Mouse (Mus musculus): Measurements from ENCODE around the gene Serpina3j. TPM values are rescaled to one million over a fixed set of nuclear protein-coding genes. Genes with fewer than 3 reads are reported as not detected.

Gene Serpina3j
- polyA plus RNA-seq, 2 experiments, result 0.36 to 0.72 TPM

- Histone ChIP-seq H3K4me2 (replicated peaks; ENCODE audit: low read depth, low read length, severe bottlenecking) (no peak overlapping the region), H3K4me3 (replicated peaks; ENCODE audit: low read length) (no peak overlapping the region), H3K27me3 (ENCODE audit: control insufficient read depth, insufficient read depth, low read length) (no peaks in the 10 kb centered on the region), H3K36me3 (ENCODE audit: control insufficient read depth, insufficient read depth, low read length) (no peaks in the 10 kb centered on the region), H3K27ac (replicated peaks; ENCODE audit: low read depth, low read length) (no peak overlapping the region), H3K9ac (ENCODE audit: low read depth, low read length, severe bottlenecking) (no peak overlapping the region), H3K9me3 (ENCODE audit: control insufficient read depth, low read length) (no peaks in the 10 kb centered on the region), H3K4me1 (ENCODE audit: control insufficient read depth, insufficient read depth, low read length) (no peaks in the 10 kb centered on the region)
- DNase-seq (ENCODE audit: low spot score), result no peak
- TF ChIP-seq POLR2A (IDR thresholded peaks at IDR 0.05; ENCODE audit: borderline replicate concordance, extremely low read depth, insufficient read depth, insufficient read length), result no peak
- ATAC-seq (ENCODE audit: low FRiP score, low read depth), result no peak
Measured at GRCm38 (mm10) chr12:104288336-104288735, 26.0 kb upstream of the Serpina3j start.

- Histone ChIP-seq H3K4me3 (replicated peaks; ENCODE audit: low read length) (no peak overlapping the region), H3K9me3 (ENCODE audit: control insufficient read depth, low read length) (no peaks in the 10 kb centered on the region), H3K36me3 (ENCODE audit: control insufficient read depth, insufficient read depth, low read length) (no peaks in the 10 kb centered on the region), H3K9ac (ENCODE audit: low read depth, low read length, severe bottlenecking) (no peak overlapping the region), H3K27me3 (ENCODE audit: control insufficient read depth, insufficient read depth, low read length) (no peaks in the 10 kb centered on the region), H3K4me1 (ENCODE audit: control insufficient read depth, insufficient read depth, low read length) (no peaks in the 10 kb centered on the region), H3K4me2 (replicated peaks; ENCODE audit: low read depth, low read length, severe bottlenecking) (no peak overlapping the region), H3K27ac (replicated peaks; ENCODE audit: low read depth, low read length) (no peak overlapping the region)
- no peak for TF ChIP-seq POLR2A (IDR thresholded peaks at IDR 0.05; ENCODE audit: borderline replicate concordance, extremely low read depth, insufficient read depth, insufficient read length)
- ATAC-seq (ENCODE audit: low FRiP score, low read depth), result no peak
- WGBS, result 45% methylated on average over 4 of the region's 4 CpGs
- DNase-seq (ENCODE audit: low spot score), result no peak
Measured at GRCm38 (mm10) chr12:104289872-104290271, 24.5 kb upstream of the Serpina3j start.

GRCm38 (mm10) chr12:104293963-104294362 lies 20.4 kb upstream of the Serpina3j start:
- Histone ChIP-seq H3K4me3 (replicated peaks; ENCODE audit: low read length) (no peak overlapping the region), H3K9ac (ENCODE audit: low read depth, low read length, severe bottlenecking) (no peak overlapping the region), H3K9me3 (ENCODE audit: control insufficient read depth, low read length) (no peaks in the 10 kb centered on the region), H3K4me1 (ENCODE audit: control insufficient read depth, insufficient read depth, low read length) (no peaks in the 10 kb centered on the region), H3K27ac (replicated peaks; ENCODE audit: low read depth, low read length) (no peak overlapping the region), H3K27me3 (ENCODE audit: control insufficient read depth, insufficient read depth, low read length) (no peaks in the 10 kb centered on the region), H3K4me2 (replicated peaks; ENCODE audit: low read depth, low read length, severe bottlenecking) (no peak overlapping the region), H3K36me3 (ENCODE audit: control insufficient read depth, insufficient read depth, low read length) (no peaks in the 10 kb centered on the region)
- DNase-seq (ENCODE audit: low spot score) (no peak), ATAC-seq (ENCODE audit: low FRiP score, low read depth) (no peak)
- no peak for TF ChIP-seq POLR2A (IDR thresholded peaks at IDR 0.05; ENCODE audit: borderline replicate concordance, extremely low read depth, insufficient read depth, insufficient read length)
- WGBS, result 86% methylated on average over 2 of the region's 2 CpGs

- Histone ChIP-seq H3K36me3 (ENCODE audit: control insufficient read depth, insufficient read depth, low read length) (no peaks in the 10 kb centered on the region), H3K27ac (replicated peaks; ENCODE audit: low read depth, low read length) (no peak overlapping the region), H3K4me2 (replicated peaks; ENCODE audit: low read depth, low read length, severe bottlenecking) (no peak overlapping the region), H3K9ac (ENCODE audit: low read depth, low read length, severe bottlenecking) (no peak overlapping the region), H3K4me3 (replicated peaks; ENCODE audit: low read length) (no peak overlapping the region), H3K4me1 (ENCODE audit: control insufficient read depth, insufficient read depth, low read length) (no peaks in the 10 kb centered on the region), H3K27me3 (ENCODE audit: control insufficient read depth, insufficient read depth, low read length) (no peaks in the 10 kb centered on the region), H3K9me3 (ENCODE audit: control insufficient read depth, low read length) (no peaks in the 10 kb centered on the region)
- no peak for ATAC-seq (ENCODE audit: low FRiP score, low read depth)
- DNase-seq (ENCODE audit: low spot score), result no peak
- WGBS, result 87% methylated on average over 2 of the region's 2 CpGs
- TF ChIP-seq POLR2A (IDR thresholded peaks at IDR 0.05; ENCODE audit: borderline replicate concordance, extremely low read depth, insufficient read depth, insufficient read length), result no peak
Measured at GRCm38 (mm10) chr12:104298049-104298448, 16.3 kb upstream of the Serpina3j start.

GRCm38 (mm10) chr12:104305991-104306390 lies 8.4 kb upstream of the Serpina3j start:
- H3K9me3 ChIP-seq (ENCODE audit: control insufficient read depth, low read length), result no peaks in the 10 kb centered on the region
- no peaks in the 10 kb centered on the region for H3K27me3 ChIP-seq (ENCODE audit: control insufficient read depth, insufficient read depth, low read length)

GRCm38 (mm10) chr12:104322454-104322853 lies 8.1 kb downstream of the Serpina3j start:
- Histone ChIP-seq H3K9me3 (ENCODE audit: control insufficient read depth, low read length) (no peaks in the 10 kb centered on the region), H3K4me1 (ENCODE audit: control insufficient read depth, insufficient read depth, low read length) (no peaks in the 10 kb centered on the region), H3K27me3 (ENCODE audit: control insufficient read depth, insufficient read depth, low read length) (no peaks in the 10 kb centered on the region), H3K27ac (replicated peaks; ENCODE audit: low read depth, low read length) (no peak overlapping the region), H3K4me3 (replicated peaks; ENCODE audit: low read length) (no peak overlapping the region), H3K36me3 (ENCODE audit: control insufficient read depth, insufficient read depth, low read length) (no peaks in the 10 kb centered on the region), H3K9ac (ENCODE audit: low read depth, low read length, severe bottlenecking) (no peak overlapping the region), H3K4me2 (replicated peaks; ENCODE audit: low read depth, low read length, severe bottlenecking) (no peak overlapping the region)
- ATAC-seq (ENCODE audit: low FRiP score, low read depth) (no peak), DNase-seq (ENCODE audit: low spot score) (no peak)
- 35% methylated on average over 1 of the region's 1 CpGs for WGBS
- no peak for TF ChIP-seq POLR2A (IDR thresholded peaks at IDR 0.05; ENCODE audit: borderline replicate concordance, extremely low read depth, insufficient read depth, insufficient read length)

More at GRCm38 (mm10) chr12:104305991-104306390, 8.4 kb upstream of the Serpina3j start:
- Histone ChIP-seq H3K36me3 (ENCODE audit: control insufficient read depth, insufficient read depth, low read length) (no peaks in the 10 kb centered on the region), H3K4me3 (replicated peaks; ENCODE audit: low read length) (no peak overlapping the region), H3K9ac (ENCODE audit: low read depth, low read length, severe bottlenecking) (no peak overlapping the region), H3K4me2 (replicated peaks; ENCODE audit: low read depth, low read length, severe bottlenecking) (no peak overlapping the region), H3K4me1 (ENCODE audit: control insufficient read depth, insufficient read depth, low read length) (no peaks in the 10 kb centered on the region), H3K27ac (replicated peaks; ENCODE audit: low read depth, low read length) (no peak overlapping the region)
- no peak for ATAC-seq (ENCODE audit: low FRiP score, low read depth)
- 81% methylated on average over 4 of the region's 4 CpGs for WGBS
- no peak for DNase-seq (ENCODE audit: low spot score)
- no peak for TF ChIP-seq POLR2A (IDR thresholded peaks at IDR 0.05; ENCODE audit: borderline replicate concordance, extremely low read depth, insufficient read depth, insufficient read length)
